Mouse (Mus musculus) heart, postnatal 0 days (tissue): Measurements from ENCODE around the gene Dynll2.

ENCODE experiments used
- CTCF ChIP-seq: IDR thresholded peaks from 2 replicates; pipeline ENCODE4 v1.5.1; 2016; ENCODE audit warnings: antibody characterized with exemption, control low read depth, low read depth
- EP300 ChIP-seq: IDR thresholded peaks from 2 replicates; pipeline ENCODE4 v1.6.1; 2016; ENCODE audit warnings: antibody characterized with exemption, low read depth

DNA sequence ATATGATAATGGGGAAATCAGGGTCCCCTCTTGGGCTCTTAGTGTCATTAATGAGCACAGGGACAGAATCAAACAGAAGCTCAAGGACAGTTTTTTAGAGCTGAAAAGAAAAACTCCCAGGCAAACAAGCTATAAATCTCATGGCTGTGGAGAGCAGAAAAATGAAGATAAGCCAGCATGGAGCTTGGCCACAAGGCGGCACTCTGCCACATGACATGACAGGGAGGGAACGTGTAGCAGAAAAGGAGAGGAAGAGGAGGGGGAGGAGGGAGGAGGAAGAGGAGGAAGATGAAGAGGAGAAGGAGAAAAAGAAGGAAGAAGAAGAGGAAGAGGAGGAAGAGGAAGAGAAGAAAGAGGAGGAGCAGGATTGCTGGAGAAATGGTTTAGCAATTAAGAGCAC is 37.3 kb downstream of the Dynll2 start:
- TF ChIP-seq CTCF (peak; percentile 48), EP300 (no peak)
